Comparison of ENCODE assay signal across 11 mouse cellular contexts in genomic region chr4:152136112-152136875, GRCm38 (mm10). TPM values are rescaled to one million over a fixed set of nuclear protein-coding genes. Genes with fewer than 3 reads are reported as not detected.
DNase-seq lines count a peak whose midpoint lies in the region; ATAC-seq and TF ChIP-seq lines count a peak whose summit lies in the region.
"Had no signal": no experiment of that assay in that cellular context is flagged by ENCODE, and none has a peak within 500 bp of the region (broad histone marks: within the 10 kb centered on the region; RNA-seq: fewer than 3 reads in every experiment).

No protein-coding gene starts in this region.

- TF ChIP-seq CTCF in brain, embryonic 14.5 days (IDR thresholded peaks at IDR 0.05; ENCODE audit: borderline replicate concordance, extremely low read depth, insufficient read depth, insufficient read length) = peak; percentile 62; the same call in 1 of the 2 replicates

- intact Hi-C loops in left cerebral cortex, postnatal 25 days (cut with DNase I) = no loop called here

- WGBS in kidney, embryonic 14.5 days = 31% methylated on average over 6 of the region's 6 CpGs

- no peaks in the 10 kb centered on the region for H3K36me3 ChIP-seq in kidney, embryonic 14.5 days (ENCODE audit: control insufficient read depth, insufficient read depth, low read length)
- H3K36me3 ChIP-seq: embryonic facial prominence, embryonic 12.5 days had no signal

- peaks cover 34% of the 10 kb centered on the region for H3K27me3 ChIP-seq in kidney, embryonic 14.5 days (ENCODE audit: control insufficient read depth, insufficient read depth, low read length)

- H3K4me1 ChIP-seq in kidney, embryonic 14.5 days (ENCODE audit: control insufficient read depth, insufficient read depth, low read length) = peaks cover 22% of the 10 kb centered on the region

- ATAC-seq in CD4-positive, CD25-positive, alpha-beta regulatory T cell, adult 4 months = no peak
- no peak for ATAC-seq in kidney, embryonic 14.5 days (ENCODE audit: low FRiP score, low TSS enrichment)

- H3K4me3 ChIP-seq in kidney, embryonic 14.5 days (ENCODE audit: low read length) = no peak overlapping the region
- H3K4me3 ChIP-seq: embryonic facial prominence, embryonic 12.5 days had no signal

- peak; percentile 83 for DNase-seq in CD4-positive, CD25-positive, alpha-beta regulatory T cell, adult 2 months (ENCODE audit: low read depth, low spot score)
- DNase-seq in kidney, postnatal 10 days = peak; percentile 53
- peak; percentile 63 for DNase-seq in A20 (ENCODE audit: low read depth, low spot score)
- DNase-seq in brain, embryonic 14.5 days (ENCODE audit: low read depth) = no peak
- DNase-seq in Muller cell, postnatal 12 days (ENCODE audit: inconsistent ontology term) = no peak
- no peak for DNase-seq in left cerebral cortex, postnatal 25 days (ENCODE audit: low spot score in 2 of 2)

- no peak for TF ChIP-seq POLR2A in brain, embryonic 14.5 days (IDR thresholded peaks at IDR 0.05; ENCODE audit: borderline replicate concordance, extremely low read depth, insufficient read depth, insufficient read length, poor library complexity, severe bottlenecking)

- no peak overlapping the region for H3K4me2 ChIP-seq in kidney, embryonic 14.5 days (replicated peaks; ENCODE audit: low read depth, low read length)
- H3K4me2 ChIP-seq: embryonic facial prominence, embryonic 12.5 days had no signal

- H3K27ac ChIP-seq in kidney, embryonic 14.5 days (ENCODE audit: low read depth, low read length) = no peak overlapping the region
- H3K27ac ChIP-seq: embryonic facial prominence, embryonic 12.5 days had no signal

- H3K9ac ChIP-seq in kidney, embryonic 14.5 days (ENCODE audit: low read depth, low read length) = no peak overlapping the region
- H3K9ac ChIP-seq: embryonic facial prominence, embryonic 12.5 days had no signal

- H3K9me3 ChIP-seq in kidney, embryonic 14.5 days (ENCODE audit: control insufficient read depth, low read length) = no peaks in the 10 kb centered on the region
- H3K9me3 ChIP-seq: embryonic facial prominence, embryonic 12.5 days had no signal

RNA-seq across cellular contexts. Expression of gene Espn, which starts 15.9 kb away (rescaled TPM):
- 1 to 10 TPM; 9.5 to 9.9 TPM for polyA plus RNA-seq in CD4-positive, CD25-positive, alpha-beta regulatory T cell, adult 4 months (2017; shearing (Covaris generic))
- 36.1 and 36.3 TPM in 2 replicates for polyA plus RNA-seq in kidney, embryonic 14.5 days (2014; fragmentation: Nextera tagmentation; extraction: Ambion mirVana)
- polyA plus RNA-seq in brain, embryonic 14.5 days (2012; rRNA removed) = 0.38 and 0.48 TPM in 2 replicates
- 1 to 10 TPM in 1 of 2 experiments, under 1 TPM in 1; 0.73 to 1.2 TPM for total RNA-seq in left cerebral cortex, postnatal 25 days (2021)

RNA-seq across cellular contexts. Expression of gene Tnfrsf25, which starts 20.6 kb away (rescaled TPM):
- 100 to 1,000 TPM; 125 to 170 TPM for polyA plus RNA-seq in CD4-positive, CD25-positive, alpha-beta regulatory T cell, adult 4 months (2017; shearing (Covaris generic))
- polyA plus RNA-seq in kidney, embryonic 14.5 days (2014; fragmentation: Nextera tagmentation; extraction: Ambion mirVana) = 0.57 and 1.9 TPM in 2 replicates
- 3.8 and 4.4 TPM in 2 replicates for polyA plus RNA-seq in brain, embryonic 14.5 days (2012; rRNA removed)
- total RNA-seq in left cerebral cortex, postnatal 25 days (2021) = 10 to 100 TPM; 13.5 to 18.0 TPM

RNA-seq across cellular contexts. Expression of gene Hes2, which starts 22.4 kb away (rescaled TPM):
- polyA plus RNA-seq in CD4-positive, CD25-positive, alpha-beta regulatory T cell, adult 4 months (2017; shearing (Covaris generic)) = not detected
- polyA plus RNA-seq in kidney, embryonic 14.5 days (2014; fragmentation: Nextera tagmentation; extraction: Ambion mirVana) = not detected in 2 replicates
- not detected in 2 replicates for polyA plus RNA-seq in brain, embryonic 14.5 days (2012; rRNA removed)
- not detected for total RNA-seq in left cerebral cortex, postnatal 25 days (2021)
- total RNA-seq: heart, postnatal 14 days had no signal
- polyA plus RNA-seq: embryonic facial prominence, embryonic 12.5 days; neural tube, embryonic 14.5 days had no signal

RNA-seq across cellular contexts. Expression of gene Acot7, which starts 41.6 kb away (rescaled TPM):
- 100 to 1,000 TPM; 108 to 145 TPM for polyA plus RNA-seq in CD4-positive, CD25-positive, alpha-beta regulatory T cell, adult 4 months (2017; shearing (Covaris generic))
- polyA plus RNA-seq in kidney, embryonic 14.5 days (2014; fragmentation: Nextera tagmentation; extraction: Ambion mirVana) = 46.6 and 64.4 TPM in 2 replicates
- polyA plus RNA-seq in brain, embryonic 14.5 days (2012; rRNA removed) = 178 and 244 TPM in 2 replicates
- total RNA-seq in left cerebral cortex, postnatal 25 days (2021) = 100 to 1,000 TPM; 308 to 337 TPM

Comparison
In these comparisons a context has a peak if more than half of its experiments do, and no peak if none do; other contexts are left out.
1. DNase-seq: peak in CD4-positive, CD25-positive, alpha-beta regulatory T cell, adult 2 months (single experiment), kidney, postnatal 10 days (single experiment) and A20 (single experiment); none in brain, embryonic 14.5 days (single experiment), Muller cell, postnatal 12 days (single experiment) and left cerebral cortex, postnatal 25 days (0 of 2).
2. RNA of gene Tnfrsf25, which starts 20.6 kb away (polyA plus RNA-seq): 125 to 170 TPM in CD4-positive, CD25-positive, alpha-beta regulatory T cell, adult 4 months; 3.8 to 4.4 TPM in brain, embryonic 14.5 days and 0.57 to 1.9 TPM in kidney, embryonic 14.5 days; every median in the first group is over 10 times any median in the second.